Comparison of ENCODE assay signal across 8 mouse cellular contexts in genomic region chr13:75708637-75709002, GRCm38 (mm10). TPM values are rescaled to one million over a fixed set of nuclear protein-coding genes. Genes with fewer than 3 reads are reported as not detected.
A peak's percentile ranks its signal among the peaks of the same experiment; 100 is the strongest.
DNase-seq lines count a peak whose midpoint lies in the region; ATAC-seq and TF ChIP-seq lines count a peak whose summit lies in the region.

No protein-coding gene starts in this region.

- H3K27ac ChIP-seq in heart, embryonic 13.5 days (replicated peaks) = peak overlapping the region; percentile 83
- no peak overlapping the region for H3K27ac ChIP-seq in ES-Bruce4 (ENCODE audit: insufficient read depth, low read length)
- no peak overlapping the region for H3K27ac ChIP-seq in forebrain, embryonic 14.5 days (ENCODE audit: low read depth, low read length)
- H3K27ac ChIP-seq in liver, embryonic 15.5 days (replicated peaks) = peak overlapping the region; percentile 93

- peak overlapping the region; percentile 83 for H3K4me3 ChIP-seq in heart, embryonic 13.5 days
- H3K4me3 ChIP-seq in ES-Bruce4 (ENCODE audit: low read depth, low read length) = peak overlapping the region; percentile 94
- peak overlapping the region; percentile 64 for H3K4me3 ChIP-seq in forebrain, embryonic 14.5 days (ENCODE audit: low read depth, low read length)
- peak overlapping the region; percentile 95 for H3K4me3 ChIP-seq in liver, embryonic 15.5 days (replicated peaks)

- TF ChIP-seq EP300 in ES-Bruce4 (IDR thresholded peaks at IDR 0.05; ENCODE audit: insufficient read depth, low read depth, low read length) = no peak

- no peak for DNase-seq in heart, postnatal 25 days (ENCODE audit: low spot score)
- peak; percentile 6 for DNase-seq in forebrain, embryonic 14.5 days (ENCODE audit: low spot score)
- DNase-seq in adrenal gland, adult (ENCODE audit: inconsistent age in 2 of 2, low spot score in 1 of 2) = no peak
- no peak for DNase-seq in right cerebral cortex, postnatal 4 days
- no peak for DNase-seq in spleen, postnatal 14 days (ENCODE audit: low spot score in 2 of 2)

- no peaks in the 10 kb centered on the region for H3K36me3 ChIP-seq in heart, embryonic 13.5 days
- H3K36me3 ChIP-seq in ES-Bruce4 (ENCODE audit: control insufficient read depth, insufficient read depth, low read length, poor library complexity, severe bottlenecking) = no peaks in the 10 kb centered on the region
- no peaks in the 10 kb centered on the region for H3K36me3 ChIP-seq in forebrain, embryonic 14.5 days (ENCODE audit: control insufficient read depth, insufficient read depth, low read length)
- H3K36me3 ChIP-seq in liver, embryonic 15.5 days (replicated peaks) = peaks cover 14% of the 10 kb centered on the region

- H3K27me3 ChIP-seq in heart, embryonic 13.5 days (replicated peaks) = no peaks in the 10 kb centered on the region; the same call in 1 of the 2 replicates
- H3K27me3 ChIP-seq in ES-Bruce4 (ENCODE audit: control insufficient read depth, insufficient read depth, low read length, poor library complexity, severe bottlenecking) = no peaks in the 10 kb centered on the region
- H3K27me3 ChIP-seq in forebrain, embryonic 14.5 days (replicated peaks; ENCODE audit: control insufficient read depth, insufficient read depth, low read length) = no peaks in the 10 kb centered on the region
- no peaks in the 10 kb centered on the region for H3K27me3 ChIP-seq in liver, embryonic 15.5 days

- H3K4me1 ChIP-seq in heart, embryonic 13.5 days = peaks cover 19% of the 10 kb centered on the region
- H3K4me1 ChIP-seq in ES-Bruce4 (ENCODE audit: control insufficient read depth, insufficient read depth, low read length) = no peaks in the 10 kb centered on the region
- H3K4me1 ChIP-seq in forebrain, embryonic 14.5 days (ENCODE audit: control insufficient read depth, insufficient read depth, low read length) = no peaks in the 10 kb centered on the region
- peaks cover 55% of the 10 kb centered on the region for H3K4me1 ChIP-seq in liver, embryonic 15.5 days (replicated peaks)

- WGBS in heart, embryonic 13.5 days = 8% methylated on average over 8 of the region's 8 CpGs
- 13% methylated on average over 8 of the region's 8 CpGs for WGBS in forebrain, embryonic 14.5 days
- WGBS in liver, embryonic 15.5 days (ENCODE audit: insufficient replicate concordance) = 3% methylated on average over 8 of the region's 8 CpGs

- H3K4me2 ChIP-seq in heart, embryonic 13.5 days = peak overlapping the region; percentile 84
- H3K4me2 ChIP-seq in forebrain, embryonic 14.5 days (ENCODE audit: low read length) = peak overlapping the region; percentile 85
- H3K4me2 ChIP-seq in liver, embryonic 15.5 days = peak overlapping the region; percentile 72

- TF ChIP-seq CTCF in ES-Bruce4 (IDR thresholded peaks at IDR 0.05; ENCODE audit: low read depth, low read length) = no peak

- intact Hi-C loops in heart, postnatal 25 days (cut with DNase I) = loop anchor here (5.0 kb wide), 3 partner anchors 44 to 309 kb away; partner anchors contain the start of gene Rfesd

- no peak for TF ChIP-seq POLR2A in ES-Bruce4 (IDR thresholded peaks at IDR 0.05; ENCODE audit: insufficient read depth, low read length)

- H3K9me3 ChIP-seq in heart, embryonic 13.5 days = no peaks in the 10 kb centered on the region
- H3K9me3 ChIP-seq in ES-Bruce4 (replicated peaks; ENCODE audit: control insufficient read depth, insufficient read depth, low read length, poor library complexity, severe bottlenecking) = no peaks in the 10 kb centered on the region
- no peaks in the 10 kb centered on the region for H3K9me3 ChIP-seq in forebrain, embryonic 14.5 days (replicated peaks; ENCODE audit: control insufficient read depth, low read length)
- H3K9me3 ChIP-seq in liver, embryonic 15.5 days (replicated peaks) = no peaks in the 10 kb centered on the region

- peak overlapping the region; percentile 91 for H3K9ac ChIP-seq in heart, embryonic 13.5 days
- H3K9ac ChIP-seq in ES-Bruce4 (ENCODE audit: low read depth, poor library complexity, severe bottlenecking) = peak overlapping the region; percentile 93
- peak overlapping the region; percentile 65; the same call in 1 of the 2 replicates for H3K9ac ChIP-seq in forebrain, embryonic 14.5 days (ENCODE audit: low read length)
- peak overlapping the region; percentile 99 for H3K9ac ChIP-seq in liver, embryonic 15.5 days

- no peak for ATAC-seq in heart, embryonic 13.5 days (ENCODE audit: extremely low read depth, insufficient number of reproducible peaks, low FRiP score, low TSS enrichment)
- no peak for ATAC-seq in forebrain, embryonic 14.5 days
- ATAC-seq in liver, embryonic 15.5 days (ENCODE audit: insufficient read depth) = no peak

RNA-seq across cellular contexts. Expression of gene Ell2, which starts 2.1 kb away (rescaled TPM):
- polyA plus RNA-seq in heart, embryonic 13.5 days (2015; fragmentation: Nextera tagmentation; extraction: Ambion mirVana) = 4.6 and 4.8 TPM in 2 replicates
- total RNA-seq in heart, postnatal 25 days (2021) = 10 to 100 TPM; 13.9 to 20.9 TPM
- 41.0 and 41.5 TPM in 2 replicates for polyA plus RNA-seq in ES-Bruce4 (2011; ENCODE audit: insufficient read depth, insufficient read length, low read depth, missing spikeins)
- 0.79 and 0.90 TPM in 2 replicates for polyA plus RNA-seq in forebrain, embryonic 14.5 days (2014; fragmentation: Nextera tagmentation; extraction: Ambion mirVana)
- polyA plus RNA-seq in liver, embryonic 15.5 days (2015; fragmentation: Nextera tagmentation; extraction: Ambion mirVana) = 34.0 and 34.2 TPM in 2 replicates

Comparison
In these comparisons a context has a peak if more than half of its experiments do, and no peak if none do; other contexts are left out.
1. H3K27ac ChIP-seq: peak in heart, embryonic 13.5 days (single experiment) and liver, embryonic 15.5 days (single experiment); none in ES-Bruce4 (single experiment) and forebrain, embryonic 14.5 days (single experiment).
2. Peak in every context shown above with its lines, with median percentiles within 50 percentile points of each other: H3K4me2 ChIP-seq, H3K4me3 ChIP-seq and H3K9ac ChIP-seq.